Mouse (Mus musculus): ENCODE measurements around the gene Scgb1c1. TPM values are rescaled to one million over a fixed set of nuclear protein-coding genes. Genes with fewer than 3 reads are reported as not detected.

The Scgb1c1 gene
- polyA plus RNA-seq (2014; fragmentation: Nextera tagmentation; extraction: Ambion mirVana) = not detected in 2 replicates

DNA sequence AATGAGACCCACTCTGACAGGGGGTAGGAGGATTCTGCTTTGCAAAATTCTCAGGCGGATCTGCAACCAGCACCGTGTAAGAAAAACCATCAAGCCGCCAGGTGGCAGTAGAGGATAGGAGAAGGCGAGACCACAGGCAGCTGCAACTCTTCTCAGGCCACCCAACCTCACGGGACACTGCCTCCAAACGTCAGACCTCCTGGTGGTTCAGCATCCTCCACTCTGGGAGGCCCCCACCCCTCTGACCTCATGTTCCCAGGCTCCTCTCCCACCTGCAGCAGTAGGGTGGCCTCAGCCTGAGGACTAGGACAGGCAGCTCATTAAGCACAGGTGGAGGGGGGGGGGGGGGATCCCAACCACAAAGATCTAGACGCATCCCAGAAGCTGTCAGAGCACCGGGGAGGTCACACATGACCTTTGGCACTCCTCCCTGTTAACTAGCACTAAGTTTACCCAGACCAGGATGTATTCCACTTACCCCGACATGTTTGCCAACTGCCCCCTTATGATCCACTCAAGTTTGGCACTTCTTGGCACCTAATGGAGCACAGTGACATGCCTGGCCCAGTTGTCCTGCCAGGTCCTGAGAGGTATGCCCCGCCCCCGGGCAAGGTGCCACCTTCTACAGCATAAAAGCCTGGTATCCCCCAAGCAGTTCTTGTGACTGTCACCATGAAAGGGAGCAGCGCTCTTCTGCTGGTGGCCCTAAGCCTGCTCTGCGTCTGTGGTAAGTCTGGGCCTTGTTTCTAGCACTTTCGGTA, at the start of gene Scgb1c1:
Gene Scgb1c1, plus strand, starts transcription at position 643 of the 761 bp plus-strand sequence.
- no peak for ATAC-seq (ENCODE audit: insufficient number of reproducible peaks, insufficient read depth, low FRiP score, low read depth)
- WGBS = 25% methylated on average over 14 of the region's 14 CpGs

DNA sequence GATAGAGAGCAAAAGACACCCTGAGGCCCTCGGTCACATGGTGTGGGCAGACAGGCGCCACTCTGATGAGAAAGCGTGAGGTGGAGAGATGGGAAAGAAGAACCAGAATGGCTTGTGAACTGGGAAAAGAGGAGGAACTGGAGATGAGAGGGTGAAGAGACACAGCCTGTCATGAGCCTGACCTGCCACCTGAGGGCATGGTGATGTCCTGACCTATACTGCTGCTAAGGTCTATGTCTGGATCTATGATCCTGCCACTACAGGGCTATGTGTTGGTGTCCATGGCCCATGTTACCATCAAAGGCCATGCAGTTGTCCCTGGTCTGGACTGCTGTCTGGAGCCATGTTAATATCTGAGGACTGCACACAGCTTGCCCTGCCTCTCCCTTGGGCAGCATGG, 47.7 kb upstream of the Scgb1c1 start:
- Histone ChIP-seq H3K36me3 (ENCODE audit: control insufficient read depth, insufficient read depth, low read length) (no peaks in the 10 kb centered on the region), H3K9ac (ENCODE audit: low read length) (no peak overlapping the region), H3K4me1 (ENCODE audit: control insufficient read depth in 2 of 2, insufficient read depth in 2 of 2, low read length in 2 of 2) (no peaks in the 10 kb centered on the region), H3K27me3 (ENCODE audit: control insufficient read depth, insufficient read depth, low read length) (no peaks in the 10 kb centered on the region), H3K9me3 (ENCODE audit: control insufficient read depth, low read length) (no peaks in the 10 kb centered on the region), H3K4me3 (ENCODE audit: control insufficient read depth in 1 of 2, insufficient read depth in 1 of 2, low read depth in 1 of 2, low read length in 2 of 2) (no peak overlapping the region), H3K4me2 (ENCODE audit: low read length) (no peak overlapping the region), H3K27ac (replicated peaks in 1 of 2; ENCODE audit: control insufficient read depth in 1 of 2, insufficient read depth in 1 of 2, low read depth in 2 of 2, low read length in 2 of 2) (no peak overlapping the region)
- ATAC-seq (ENCODE audit: insufficient number of reproducible peaks, insufficient read depth, low FRiP score, low read depth) = no peak
- WGBS = 76% methylated on average over 3 of the region's 3 CpGs

More for the DNA sequence above, at the start of gene Scgb1c1:
- peaks cover 0 to 5% of the 10 kb centered on the region in 2 experiments; a peak in 3 of 4 replicates for H3K4me1 ChIP-seq (ENCODE audit: control insufficient read depth in 2 of 2, insufficient read depth in 2 of 2, low read length in 2 of 2)
- no peak within 1 kb of the TSS for H3K4me2 ChIP-seq (ENCODE audit: low read length)
- H3K9me3 ChIP-seq (ENCODE audit: control insufficient read depth, low read length) = no peaks in the 10 kb centered on the region
- no peak within 1 kb of the TSS for H3K27ac ChIP-seq (replicated peaks in 1 of 2; ENCODE audit: control insufficient read depth in 1 of 2, insufficient read depth in 1 of 2, low read depth in 2 of 2, low read length in 2 of 2)
- H3K36me3 ChIP-seq (ENCODE audit: control insufficient read depth, insufficient read depth, low read length) = no peaks in the 10 kb centered on the region
- no peak within 1 kb of the TSS for H3K9ac ChIP-seq (ENCODE audit: low read length)
- H3K4me3 ChIP-seq (ENCODE audit: control insufficient read depth in 1 of 2, insufficient read depth in 1 of 2, low read depth in 1 of 2, low read length in 2 of 2) = no peak within 1 kb of the TSS
- H3K27me3 ChIP-seq (ENCODE audit: control insufficient read depth, insufficient read depth, low read length) = peaks cover 36% of the 10 kb centered on the region

DNA sequence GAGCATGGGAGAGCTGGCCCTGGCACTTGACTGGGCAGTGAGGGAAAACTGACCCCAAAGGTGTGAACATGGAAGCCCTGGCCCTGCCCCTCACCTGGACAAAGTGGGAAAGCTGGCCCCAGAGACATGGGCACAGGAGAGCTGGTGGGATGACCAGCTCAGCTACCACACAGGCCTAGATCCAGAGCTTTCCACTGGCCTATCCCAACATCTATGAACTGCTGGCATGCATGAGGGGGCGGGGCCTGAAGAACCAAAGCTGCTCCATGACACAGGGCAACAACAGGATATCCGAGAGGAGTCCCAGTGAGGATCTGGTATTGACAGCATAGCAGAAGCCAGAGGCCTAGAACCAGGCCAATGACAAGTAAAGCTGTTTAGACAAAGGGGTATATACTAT, 47.1 kb upstream of the Scgb1c1 start:
- no peak overlapping the region for H3K9ac ChIP-seq (ENCODE audit: low read length)
- 64% methylated on average over 2 of the region's 2 CpGs for WGBS
- no peak for ATAC-seq (ENCODE audit: insufficient number of reproducible peaks, insufficient read depth, low FRiP score, low read depth)
- H3K36me3 ChIP-seq (ENCODE audit: control insufficient read depth, insufficient read depth, low read length) = no peaks in the 10 kb centered on the region
- no peaks in the 10 kb centered on the region for H3K4me1 ChIP-seq (ENCODE audit: control insufficient read depth in 2 of 2, insufficient read depth in 2 of 2, low read length in 2 of 2)
- no peaks in the 10 kb centered on the region for H3K27me3 ChIP-seq (ENCODE audit: control insufficient read depth, insufficient read depth, low read length)
- H3K4me3 ChIP-seq (ENCODE audit: control insufficient read depth in 1 of 2, insufficient read depth in 1 of 2, low read depth in 1 of 2, low read length in 2 of 2) = no peak overlapping the region
- no peaks in the 10 kb centered on the region for H3K9me3 ChIP-seq (ENCODE audit: control insufficient read depth, low read length)
- H3K27ac ChIP-seq (replicated peaks in 1 of 2; ENCODE audit: control insufficient read depth in 1 of 2, insufficient read depth in 1 of 2, low read depth in 2 of 2, low read length in 2 of 2) = no peak overlapping the region
- no peak overlapping the region for H3K4me2 ChIP-seq (ENCODE audit: low read length)

DNA sequence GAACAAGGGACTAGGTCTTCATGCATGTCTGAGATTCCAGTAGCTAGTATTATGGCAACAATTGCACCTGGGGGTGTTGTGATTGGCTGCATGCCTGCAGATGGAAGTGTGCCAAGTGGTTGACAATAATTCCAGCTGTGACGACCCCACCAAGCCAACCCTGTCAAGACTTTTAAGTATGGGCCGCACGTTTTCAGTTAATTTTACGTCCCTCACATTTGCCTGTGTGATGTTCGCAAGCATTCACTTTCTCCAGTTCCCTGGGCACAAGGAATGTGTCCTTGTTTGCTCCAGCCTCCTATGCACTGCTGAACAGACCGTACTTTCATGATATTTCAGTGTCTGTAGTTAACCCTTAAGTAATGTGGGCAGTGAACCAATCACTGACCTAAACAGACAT, 42.7 kb upstream of the Scgb1c1 start:
- 73% methylated on average over 6 of the region's 6 CpGs for WGBS
- no peaks in the 10 kb centered on the region for H3K36me3 ChIP-seq (ENCODE audit: control insufficient read depth, insufficient read depth, low read length)
- H3K4me1 ChIP-seq (ENCODE audit: control insufficient read depth in 2 of 2, insufficient read depth in 2 of 2, low read length in 2 of 2) = no peaks in the 10 kb centered on the region
- no peaks in the 10 kb centered on the region for H3K27me3 ChIP-seq (ENCODE audit: control insufficient read depth, insufficient read depth, low read length)
- H3K4me2 ChIP-seq (ENCODE audit: low read length) = no peak overlapping the region
- no peak overlapping the region for H3K9ac ChIP-seq (ENCODE audit: low read length)
- no peaks in the 10 kb centered on the region for H3K9me3 ChIP-seq (ENCODE audit: control insufficient read depth, low read length)
- no peak for ATAC-seq (ENCODE audit: insufficient number of reproducible peaks, insufficient read depth, low FRiP score, low read depth)
- H3K4me3 ChIP-seq (ENCODE audit: control insufficient read depth in 1 of 2, insufficient read depth in 1 of 2, low read depth in 1 of 2, low read length in 2 of 2) = no peak overlapping the region
- no peak overlapping the region for H3K27ac ChIP-seq (replicated peaks in 1 of 2; ENCODE audit: control insufficient read depth in 1 of 2, insufficient read depth in 1 of 2, low read depth in 2 of 2, low read length in 2 of 2)

DNA sequence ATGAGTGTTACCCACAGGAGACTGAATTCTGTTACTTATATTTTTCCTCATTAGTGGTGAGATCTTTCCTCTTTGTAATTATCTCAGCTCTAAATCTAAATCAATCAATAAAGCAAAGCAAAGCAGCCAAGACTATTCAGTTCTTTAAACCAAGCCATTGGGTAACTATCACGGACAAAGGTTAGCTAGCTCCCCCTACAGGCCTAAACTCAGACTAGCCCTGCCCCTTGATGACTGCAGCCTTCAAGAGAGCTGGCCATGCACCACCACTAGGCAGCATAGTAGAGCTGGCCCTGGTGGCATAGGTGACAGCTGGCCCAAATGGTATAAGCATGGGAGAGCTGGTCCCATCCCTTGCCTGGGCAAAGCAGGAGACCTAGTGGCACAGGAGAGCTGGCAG, 39.6 kb upstream of the Scgb1c1 start:
- 13% methylated on average over 1 of the region's 1 CpGs for WGBS

DNA sequence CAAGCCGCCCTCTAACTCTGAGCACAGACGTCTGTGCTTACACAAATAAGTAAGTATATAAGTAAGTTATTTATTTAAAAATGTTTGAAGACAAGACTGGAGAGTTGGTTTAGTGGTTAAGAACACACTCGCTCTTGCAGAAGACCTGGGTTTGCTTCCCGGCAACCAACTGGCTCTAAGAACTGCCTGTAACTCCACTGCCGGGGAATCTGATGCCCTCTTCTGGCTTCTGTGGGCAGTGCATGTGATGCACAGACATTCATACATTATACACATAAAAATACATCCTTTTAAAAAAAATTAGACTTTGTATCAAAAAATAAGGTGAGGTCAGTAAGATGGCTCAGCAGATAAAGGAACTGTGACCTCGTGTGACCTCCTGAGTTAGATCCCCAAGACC, 34.9 kb upstream of the Scgb1c1 start:
- 85% methylated on average over 6 of the region's 6 CpGs for WGBS
- no peaks in the 10 kb centered on the region for H3K4me1 ChIP-seq (ENCODE audit: control insufficient read depth in 2 of 2, insufficient read depth in 2 of 2, low read length in 2 of 2)
- H3K27me3 ChIP-seq (ENCODE audit: control insufficient read depth, insufficient read depth, low read length) = no peaks in the 10 kb centered on the region
- no peak overlapping the region for H3K9ac ChIP-seq (ENCODE audit: low read length)
- H3K4me3 ChIP-seq (ENCODE audit: control insufficient read depth in 1 of 2, insufficient read depth in 1 of 2, low read depth in 1 of 2, low read length in 2 of 2) = no peak overlapping the region
- no peaks in the 10 kb centered on the region for H3K36me3 ChIP-seq (ENCODE audit: control insufficient read depth, insufficient read depth, low read length)
- H3K9me3 ChIP-seq (ENCODE audit: control insufficient read depth, low read length) = no peaks in the 10 kb centered on the region
- no peak overlapping the region for H3K27ac ChIP-seq (replicated peaks in 1 of 2; ENCODE audit: control insufficient read depth in 1 of 2, insufficient read depth in 1 of 2, low read depth in 2 of 2, low read length in 2 of 2)
- H3K4me2 ChIP-seq (ENCODE audit: low read length) = no peak overlapping the region
- no peak for ATAC-seq (ENCODE audit: insufficient number of reproducible peaks, insufficient read depth, low FRiP score, low read depth)

More for the DNA sequence above, 39.6 kb upstream of the Scgb1c1 start:
- Histone ChIP-seq H3K4me1 (ENCODE audit: control insufficient read depth in 2 of 2, insufficient read depth in 2 of 2, low read length in 2 of 2) (no peaks in the 10 kb centered on the region), H3K27me3 (ENCODE audit: control insufficient read depth, insufficient read depth, low read length) (no peaks in the 10 kb centered on the region), H3K4me2 (ENCODE audit: low read length) (no peak overlapping the region), H3K36me3 (ENCODE audit: control insufficient read depth, insufficient read depth, low read length) (no peaks in the 10 kb centered on the region), H3K9ac (ENCODE audit: low read length) (no peak overlapping the region), H3K27ac (replicated peaks in 1 of 2; ENCODE audit: control insufficient read depth in 1 of 2, insufficient read depth in 1 of 2, low read depth in 2 of 2, low read length in 2 of 2) (no peak overlapping the region), H3K4me3 (ENCODE audit: control insufficient read depth in 1 of 2, insufficient read depth in 1 of 2, low read depth in 1 of 2, low read length in 2 of 2) (no peak overlapping the region), H3K9me3 (ENCODE audit: control insufficient read depth, low read length) (no peaks in the 10 kb centered on the region)
- ATAC-seq (ENCODE audit: insufficient number of reproducible peaks, insufficient read depth, low FRiP score, low read depth) = no peak

DNA sequence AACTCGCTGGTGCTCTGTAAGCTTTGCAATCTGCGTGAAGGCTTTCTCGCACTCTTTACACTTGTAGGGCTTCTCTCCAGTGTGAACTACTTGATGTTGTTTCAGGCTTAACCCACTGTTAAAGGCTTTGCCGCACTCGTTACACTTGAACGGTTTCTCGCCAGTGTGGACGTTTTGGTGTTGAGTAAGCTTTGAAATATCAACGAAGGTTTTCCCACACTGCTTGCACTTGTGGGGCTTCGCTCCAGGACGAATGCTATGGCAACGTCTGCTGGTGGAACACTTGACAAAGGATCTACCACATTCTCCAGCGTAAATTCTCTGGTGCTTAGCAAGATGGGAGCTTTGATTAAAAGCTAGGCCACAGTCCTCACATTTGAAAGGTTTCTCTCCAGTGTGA, 33.6 kb upstream of the Scgb1c1 start:
- WGBS = 83% methylated on average over 13 of the region's 13 CpGs
- Histone ChIP-seq H3K4me3 (ENCODE audit: control insufficient read depth in 1 of 2, insufficient read depth in 1 of 2, low read depth in 1 of 2, low read length in 2 of 2) (no peak overlapping the region), H3K27ac (replicated peaks in 1 of 2; ENCODE audit: control insufficient read depth in 1 of 2, insufficient read depth in 1 of 2, low read depth in 2 of 2, low read length in 2 of 2) (no peak overlapping the region), H3K9me3 (ENCODE audit: control insufficient read depth, low read length) (no peaks in the 10 kb centered on the region), H3K9ac (ENCODE audit: low read length) (no peak overlapping the region), H3K27me3 (ENCODE audit: control insufficient read depth, insufficient read depth, low read length) (no peaks in the 10 kb centered on the region), H3K4me1 (ENCODE audit: control insufficient read depth in 2 of 2, insufficient read depth in 2 of 2, low read length in 2 of 2) (no peaks in the 10 kb centered on the region), H3K4me2 (ENCODE audit: low read length) (no peak overlapping the region), H3K36me3 (ENCODE audit: control insufficient read depth, insufficient read depth, low read length) (no peaks in the 10 kb centered on the region)
- no peak for ATAC-seq (ENCODE audit: insufficient number of reproducible peaks, insufficient read depth, low FRiP score, low read depth)

DNA sequence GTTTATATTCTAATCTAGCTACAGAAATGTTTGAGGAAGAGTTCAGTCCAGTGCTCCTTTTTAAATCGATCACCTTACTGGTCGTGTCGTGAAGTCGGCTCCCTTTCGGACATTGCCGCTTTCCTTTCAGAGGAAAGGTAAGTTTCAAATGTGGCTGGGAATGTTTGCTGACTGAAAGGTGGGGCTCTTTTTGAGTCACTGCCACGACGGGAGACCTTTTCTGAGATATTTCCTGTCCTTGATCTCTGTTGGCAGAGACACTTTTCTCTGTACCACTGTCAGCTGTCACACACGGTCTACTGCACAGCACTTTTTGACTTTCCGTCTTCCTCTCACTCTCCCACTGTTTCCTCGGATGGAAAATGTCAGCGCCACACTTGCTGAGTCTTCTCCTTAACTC, 32.5 kb upstream of the Scgb1c1 start:
- Histone ChIP-seq H3K9ac (ENCODE audit: low read length) (no peak overlapping the region), H3K36me3 (ENCODE audit: control insufficient read depth, insufficient read depth, low read length) (no peaks in the 10 kb centered on the region), H3K4me3 (ENCODE audit: control insufficient read depth in 1 of 2, insufficient read depth in 1 of 2, low read depth in 1 of 2, low read length in 2 of 2) (no peak overlapping the region), H3K27ac (replicated peaks in 1 of 2; ENCODE audit: control insufficient read depth in 1 of 2, insufficient read depth in 1 of 2, low read depth in 2 of 2, low read length in 2 of 2) (no peak overlapping the region), H3K27me3 (ENCODE audit: control insufficient read depth, insufficient read depth, low read length) (no peaks in the 10 kb centered on the region), H3K9me3 (ENCODE audit: control insufficient read depth, low read length) (no peaks in the 10 kb centered on the region), H3K4me2 (ENCODE audit: low read length) (no peak overlapping the region), H3K4me1 (ENCODE audit: control insufficient read depth in 2 of 2, insufficient read depth in 2 of 2, low read length in 2 of 2) (no peaks in the 10 kb centered on the region)
- 83% methylated on average over 12 of the region's 12 CpGs for WGBS
- ATAC-seq (ENCODE audit: insufficient number of reproducible peaks, insufficient read depth, low FRiP score, low read depth) = no peak
